Mouse (Mus musculus) cerebellum, adult (tissue): ENCODE data around the gene Hist2h2aa2.
"Not testable (repeated sequence)": the region's sequence is repeated elsewhere in the genome, so short reads cannot be mapped to it uniquely, and the experiment has no call there.

ENCODE experiments used
- ATAC-seq: cut with Nextera tagmentation; 2 replicates; pipeline ENCODE4 v1.9.2; 2017; ENCODE audit warnings: mild to moderate bottlenecking, moderate library complexity, mixed read lengths; ENCODE audit not compliant: insufficient number of reproducible peaks, low FRiP score, low TSS enrichment

Gene Hist2h2aa2

GRCm38 (mm10) chr3:96207819-96208218, 32.3 kb downstream of the Hist2h2aa2 start:
- no peak for ATAC-seq

- ATAC-seq = no peak
Observed at GRCm38 (mm10) chr3:96199731-96200130, 40.3 kb downstream of the Hist2h2aa2 start.

GRCm38 (mm10) chr3:96198601-96199251, 41.4 kb downstream of the Hist2h2aa2 start:
- ATAC-seq = not testable (repeated sequence)

- no peak for ATAC-seq
Observed at GRCm38 (mm10) chr3:96198181-96198580, 41.9 kb downstream of the Hist2h2aa2 start.

- ATAC-seq = peak; percentile 92
Observed at GRCm38 (mm10) chr3:96197129-96197749, 42.8 kb downstream of the Hist2h2aa2 start.

GRCm38 (mm10) chr3:96196437-96197128, 43.5 kb downstream of the Hist2h2aa2 start:
- ATAC-seq = no peak

GRCm38 (mm10) chr3:96195616-96196313, 44.3 kb downstream of the Hist2h2aa2 start:
- ATAC-seq = no peak

- ATAC-seq = no peak
Observed at GRCm38 (mm10) chr3:96194966-96195365, 45.1 kb downstream of the Hist2h2aa2 start.

- no peak for ATAC-seq
Observed at GRCm38 (mm10) chr3:96192977-96193376, 47.1 kb downstream of the Hist2h2aa2 start.
